Mouse (Mus musculus): ENCODE results near the gene Tenm4. TPM values are rescaled to one million over a fixed set of nuclear protein-coding genes. Genes with fewer than 3 reads are reported as not detected.

Gene Tenm4
- polyA plus RNA-seq, 1 experiment from 2014 or later: 31.3 TPM

DNA sequence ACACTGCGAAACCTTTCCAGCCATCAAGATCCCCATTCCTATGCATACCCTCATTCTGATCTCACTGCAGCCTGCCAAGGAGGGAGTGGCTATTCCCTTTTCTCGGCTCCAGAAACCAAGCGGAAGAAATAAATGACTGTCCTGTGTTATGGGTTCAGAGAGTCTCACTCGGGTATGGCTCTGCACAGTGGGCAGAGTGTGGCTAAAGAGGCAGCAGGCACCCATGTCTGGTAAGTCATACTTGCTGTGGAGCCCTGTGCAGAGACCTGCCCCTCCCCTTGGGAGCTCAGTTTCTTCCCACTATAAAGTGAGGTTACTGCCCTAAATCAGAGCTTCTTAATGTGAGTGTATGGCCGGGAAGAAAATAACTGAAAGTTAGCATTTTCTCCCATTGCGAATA is 171.9 kb downstream of the Tenm4 start:
- DNase-seq (ENCODE audit: low spot score) (no peak), ATAC-seq (ENCODE audit: low read depth) (no peak)
- no peak overlapping the region for H3K27ac ChIP-seq (replicated peaks; ENCODE audit: low read depth, low read length)
- no peaks in the 10 kb centered on the region for H3K27me3 ChIP-seq (replicated peaks; ENCODE audit: control insufficient read depth, insufficient read depth, low read length)
- WGBS: 79% methylated on average over 6 of the region's 6 CpGs
- H3K4me2 ChIP-seq (ENCODE audit: low read depth, low read length): no peak overlapping the region
- H3K9me3 ChIP-seq (ENCODE audit: control insufficient read depth, low read length): no peaks in the 10 kb centered on the region
- no peaks in the 10 kb centered on the region for H3K4me1 ChIP-seq (ENCODE audit: control insufficient read depth, insufficient read depth, low read length)
- H3K36me3 ChIP-seq (ENCODE audit: control insufficient read depth, insufficient read depth, low read length): no peaks in the 10 kb centered on the region
- H3K9ac ChIP-seq (ENCODE audit: low read depth, low read length): no peak overlapping the region
- H3K4me3 ChIP-seq (ENCODE audit: low read depth, low read length): no peak overlapping the region

- Histone ChIP-seq H3K4me1 (ENCODE audit: control insufficient read depth, insufficient read depth, low read length) (no peaks in the 10 kb centered on the region), H3K4me3 (ENCODE audit: low read depth, low read length) (no peak overlapping the region), H3K9ac (ENCODE audit: low read depth, low read length) (no peak overlapping the region), H3K36me3 (ENCODE audit: control insufficient read depth, insufficient read depth, low read length) (no peaks in the 10 kb centered on the region), H3K27ac (replicated peaks; ENCODE audit: low read depth, low read length) (no peak overlapping the region), H3K9me3 (ENCODE audit: control insufficient read depth, low read length) (no peaks in the 10 kb centered on the region), H3K27me3 (replicated peaks; ENCODE audit: control insufficient read depth, insufficient read depth, low read length) (no peaks in the 10 kb centered on the region), H3K4me2 (ENCODE audit: low read depth, low read length) (no peak overlapping the region)
- peak; percentile 74; the same call in 1 of the 2 replicates for ATAC-seq (ENCODE audit: low read depth)
- 87% methylated on average over 2 of the region's 2 CpGs for WGBS
- no peak for DNase-seq (ENCODE audit: low spot score)
These were observed 172.6 kb downstream of the Tenm4 start for GRCm38 (mm10) chr7:96343667-96344066.

DNA sequence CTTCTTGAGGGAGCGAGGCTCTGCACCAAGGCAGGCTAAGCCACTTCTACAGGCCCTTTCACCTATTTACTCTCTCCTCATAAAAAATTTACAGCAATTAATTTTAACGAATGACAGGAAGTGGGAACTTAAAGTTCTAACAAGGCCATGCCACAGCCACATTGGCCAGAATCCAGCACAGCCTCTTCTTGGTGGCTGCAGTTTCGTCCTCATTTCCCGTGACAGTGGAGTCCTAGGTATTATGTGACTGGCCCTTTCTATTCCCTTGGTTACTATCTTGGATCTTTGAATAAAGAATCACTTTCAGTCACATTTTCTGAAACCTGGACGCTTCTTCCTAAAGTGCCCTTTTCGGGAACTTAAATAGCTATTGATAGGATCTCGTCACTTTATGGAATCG is 181.6 kb downstream of the Tenm4 start:
- Histone ChIP-seq H3K4me1 (ENCODE audit: control insufficient read depth, insufficient read depth, low read length) (peaks cover 3% of the 10 kb centered on the region), H3K27ac (replicated peaks; ENCODE audit: low read depth, low read length) (no peak overlapping the region), H3K4me2 (ENCODE audit: low read depth, low read length) (no peak overlapping the region), H3K27me3 (replicated peaks; ENCODE audit: control insufficient read depth, insufficient read depth, low read length) (no peaks in the 10 kb centered on the region), H3K9me3 (ENCODE audit: control insufficient read depth, low read length) (no peaks in the 10 kb centered on the region), H3K36me3 (ENCODE audit: control insufficient read depth, insufficient read depth, low read length) (no peaks in the 10 kb centered on the region), H3K4me3 (ENCODE audit: low read depth, low read length) (no peak overlapping the region), H3K9ac (ENCODE audit: low read depth, low read length) (no peak overlapping the region)
- WGBS: 76% methylated on average over 8 of the region's 8 CpGs
- DNase-seq (ENCODE audit: low spot score) (no peak), ATAC-seq (ENCODE audit: low read depth) (no peak)

- no peaks in the 10 kb centered on the region for H3K9me3 ChIP-seq (ENCODE audit: control insufficient read depth, low read length)
- H3K36me3 ChIP-seq (ENCODE audit: control insufficient read depth, insufficient read depth, low read length): no peaks in the 10 kb centered on the region
- no peak for ATAC-seq (ENCODE audit: low read depth)
- peaks cover 3% of the 10 kb centered on the region for H3K4me1 ChIP-seq (ENCODE audit: control insufficient read depth, insufficient read depth, low read length)
- 30% methylated on average over 3 of the region's 3 CpGs for WGBS
- no peak overlapping the region for H3K27ac ChIP-seq (replicated peaks; ENCODE audit: low read depth, low read length)
- no peak overlapping the region for H3K9ac ChIP-seq (ENCODE audit: low read depth, low read length)
- no peaks in the 10 kb centered on the region for H3K27me3 ChIP-seq (replicated peaks; ENCODE audit: control insufficient read depth, insufficient read depth, low read length)
- DNase-seq (ENCODE audit: low spot score): no peak
- no peak overlapping the region for H3K4me3 ChIP-seq (ENCODE audit: low read depth, low read length)
- H3K4me2 ChIP-seq (ENCODE audit: low read depth, low read length): no peak overlapping the region
These were observed 185.3 kb downstream of the Tenm4 start for GRCm38 (mm10) chr7:96356285-96356811.

GRCm38 (mm10) chr7:96357550-96357949 is 186.5 kb downstream of the Tenm4 start:
- Histone ChIP-seq H3K4me1 (ENCODE audit: control insufficient read depth, insufficient read depth, low read length) (peaks cover 3% of the 10 kb centered on the region), H3K9ac (ENCODE audit: low read depth, low read length) (no peak overlapping the region), H3K36me3 (ENCODE audit: control insufficient read depth, insufficient read depth, low read length) (no peaks in the 10 kb centered on the region), H3K4me2 (ENCODE audit: low read depth, low read length) (no peak overlapping the region), H3K4me3 (ENCODE audit: low read depth, low read length) (no peak overlapping the region), H3K27ac (replicated peaks; ENCODE audit: low read depth, low read length) (no peak overlapping the region), H3K9me3 (ENCODE audit: control insufficient read depth, low read length) (no peaks in the 10 kb centered on the region), H3K27me3 (replicated peaks; ENCODE audit: control insufficient read depth, insufficient read depth, low read length) (no peaks in the 10 kb centered on the region)
- ATAC-seq (ENCODE audit: low read depth): peak; percentile 83
- 46% methylated on average over 6 of the region's 6 CpGs for WGBS
- DNase-seq (ENCODE audit: low spot score): peak; percentile 70

DNA sequence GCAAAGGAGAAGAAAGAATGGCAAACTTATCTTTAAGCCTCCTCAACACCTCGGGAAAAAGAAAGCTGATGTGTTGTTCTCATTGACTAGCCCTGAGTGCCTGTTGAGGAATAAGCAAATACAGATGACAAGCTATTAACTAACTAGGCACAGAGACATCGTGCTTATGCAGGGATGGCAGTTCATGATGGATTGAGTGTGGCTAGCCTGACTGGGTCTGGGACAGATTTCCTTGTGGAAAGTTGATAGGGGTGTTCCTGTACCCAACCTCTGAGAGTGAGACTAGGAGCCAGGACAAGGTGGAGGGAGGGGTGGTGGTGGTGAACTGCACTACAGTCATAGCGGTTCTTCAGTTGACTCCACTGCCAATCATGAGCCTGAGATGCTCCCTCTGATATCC is 192.3 kb downstream of the Tenm4 start:
- no peak for DNase-seq (ENCODE audit: low spot score)
- H3K9me3 ChIP-seq (ENCODE audit: control insufficient read depth, low read length): no peaks in the 10 kb centered on the region

DNA sequence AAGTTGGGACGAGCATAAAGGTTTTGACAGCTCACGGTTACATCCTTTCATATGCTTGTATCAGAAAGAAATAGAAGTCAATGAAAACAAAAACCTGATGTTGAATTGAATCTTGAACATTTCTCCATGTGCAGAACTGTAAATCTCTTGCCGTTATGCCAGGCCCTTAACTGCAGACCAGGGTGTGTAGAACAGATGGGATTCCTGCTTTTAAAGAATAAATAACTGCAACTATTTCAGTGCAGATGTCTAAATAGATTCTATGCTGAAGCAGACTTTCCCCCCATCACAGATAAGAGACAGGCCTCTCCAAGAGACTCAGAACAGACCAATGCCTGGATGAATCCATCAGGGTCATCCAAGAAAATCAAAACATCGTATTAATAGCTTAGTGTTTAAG is 198.9 kb downstream of the Tenm4 start:
- no peak overlapping the region for H3K27ac ChIP-seq (replicated peaks; ENCODE audit: low read depth, low read length)
- H3K4me2 ChIP-seq (ENCODE audit: low read depth, low read length): no peak overlapping the region

More for the DNA sequence above, 192.3 kb downstream of the Tenm4 start:
- 46% methylated on average over 3 of the region's 3 CpGs for WGBS
- Histone ChIP-seq H3K36me3 (ENCODE audit: control insufficient read depth, insufficient read depth, low read length) (no peaks in the 10 kb centered on the region), H3K27ac (replicated peaks; ENCODE audit: low read depth, low read length) (no peak overlapping the region), H3K4me2 (ENCODE audit: low read depth, low read length) (no peak overlapping the region), H3K4me3 (ENCODE audit: low read depth, low read length) (no peak overlapping the region), H3K4me1 (ENCODE audit: control insufficient read depth, insufficient read depth, low read length) (no peaks in the 10 kb centered on the region), H3K9ac (ENCODE audit: low read depth, low read length) (no peak overlapping the region), H3K27me3 (replicated peaks; ENCODE audit: control insufficient read depth, insufficient read depth, low read length) (no peaks in the 10 kb centered on the region)
- ATAC-seq (ENCODE audit: low read depth): no peak

DNA sequence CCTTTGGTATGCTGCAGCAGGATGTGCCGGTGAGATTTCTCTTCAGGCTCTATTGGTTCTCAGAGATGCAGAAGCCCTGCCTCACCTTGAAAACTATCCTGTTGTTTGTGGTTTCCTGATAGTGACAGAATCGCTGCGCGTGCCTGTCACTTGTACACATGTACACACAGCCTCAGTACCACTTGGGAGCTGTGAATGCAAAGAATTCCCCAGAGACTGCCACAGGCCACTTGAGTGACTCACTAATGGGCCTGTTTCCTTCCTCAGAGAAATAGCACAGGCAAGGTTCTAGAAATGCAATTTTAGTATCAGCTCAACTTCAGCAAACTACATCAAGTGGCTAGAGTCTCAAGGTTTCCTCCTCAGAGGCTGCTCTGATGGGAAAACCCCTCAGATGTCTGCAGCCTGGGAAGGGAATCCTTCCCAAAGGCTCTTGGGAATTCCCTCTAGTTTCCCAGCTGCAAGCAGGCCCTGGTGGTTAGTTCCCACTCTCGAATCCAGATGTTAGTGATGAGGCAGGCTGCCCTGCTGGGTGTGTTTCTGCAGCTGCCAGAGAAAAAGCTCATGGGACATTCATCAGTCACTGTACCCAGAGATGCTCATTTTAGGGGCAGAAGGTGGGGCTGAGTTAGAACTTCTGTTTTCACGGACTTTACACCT is 203.1 kb downstream of the Tenm4 start:
- ATAC-seq (ENCODE audit: low read depth) (no peak; the same call in 1 of the 2 replicates), DNase-seq (ENCODE audit: low spot score) (peak; percentile 52)
- Histone ChIP-seq H3K36me3 (ENCODE audit: control insufficient read depth, insufficient read depth, low read length) (no peaks in the 10 kb centered on the region), H3K27ac (replicated peaks; ENCODE audit: low read depth, low read length) (no peak overlapping the region), H3K9ac (ENCODE audit: low read depth, low read length) (no peak overlapping the region), H3K4me2 (ENCODE audit: low read depth, low read length) (no peak overlapping the region), H3K9me3 (ENCODE audit: control insufficient read depth, low read length) (no peaks in the 10 kb centered on the region), H3K4me1 (ENCODE audit: control insufficient read depth, insufficient read depth, low read length) (peaks cover 21% of the 10 kb centered on the region; the same call in 1 of the 2 replicates), H3K4me3 (ENCODE audit: low read depth, low read length) (no peak overlapping the region), H3K27me3 (replicated peaks; ENCODE audit: control insufficient read depth, insufficient read depth, low read length) (no peaks in the 10 kb centered on the region)
- 54% methylated on average over 6 of the region's 6 CpGs for WGBS

More for the DNA sequence above, 198.9 kb downstream of the Tenm4 start:
- Histone ChIP-seq H3K9ac (ENCODE audit: low read depth, low read length) (no peak overlapping the region), H3K36me3 (ENCODE audit: control insufficient read depth, insufficient read depth, low read length) (no peaks in the 10 kb centered on the region), H3K4me1 (ENCODE audit: control insufficient read depth, insufficient read depth, low read length) (no peaks in the 10 kb centered on the region), H3K27me3 (replicated peaks; ENCODE audit: control insufficient read depth, insufficient read depth, low read length) (no peaks in the 10 kb centered on the region), H3K4me3 (ENCODE audit: low read depth, low read length) (no peak overlapping the region), H3K9me3 (ENCODE audit: control insufficient read depth, low read length) (no peaks in the 10 kb centered on the region)
- DNase-seq (ENCODE audit: low spot score) (no peak), ATAC-seq (ENCODE audit: low read depth) (no peak)
- 70% methylated on average over 4 of the region's 4 CpGs for WGBS

- WGBS: 58% methylated on average over 6 of the region's 6 CpGs
- Histone ChIP-seq H3K27me3 (replicated peaks; ENCODE audit: control insufficient read depth, insufficient read depth, low read length) (no peaks in the 10 kb centered on the region), H3K4me1 (ENCODE audit: control insufficient read depth, insufficient read depth, low read length) (peaks cover 21% of the 10 kb centered on the region; the same call in 1 of the 2 replicates), H3K36me3 (ENCODE audit: control insufficient read depth, insufficient read depth, low read length) (no peaks in the 10 kb centered on the region), H3K4me2 (ENCODE audit: low read depth, low read length) (no peak overlapping the region), H3K9ac (ENCODE audit: low read depth, low read length) (no peak overlapping the region), H3K27ac (replicated peaks; ENCODE audit: low read depth, low read length) (no peak overlapping the region), H3K9me3 (ENCODE audit: control insufficient read depth, low read length) (no peaks in the 10 kb centered on the region), H3K4me3 (ENCODE audit: low read depth, low read length) (no peak overlapping the region)
- ATAC-seq (ENCODE audit: low read depth) (no peak), DNase-seq (ENCODE audit: low spot score) (no peak)
These were observed 204.5 kb downstream of the Tenm4 start for GRCm38 (mm10) chr7:96375507-96375906.
